In the genomic region with DNA sequence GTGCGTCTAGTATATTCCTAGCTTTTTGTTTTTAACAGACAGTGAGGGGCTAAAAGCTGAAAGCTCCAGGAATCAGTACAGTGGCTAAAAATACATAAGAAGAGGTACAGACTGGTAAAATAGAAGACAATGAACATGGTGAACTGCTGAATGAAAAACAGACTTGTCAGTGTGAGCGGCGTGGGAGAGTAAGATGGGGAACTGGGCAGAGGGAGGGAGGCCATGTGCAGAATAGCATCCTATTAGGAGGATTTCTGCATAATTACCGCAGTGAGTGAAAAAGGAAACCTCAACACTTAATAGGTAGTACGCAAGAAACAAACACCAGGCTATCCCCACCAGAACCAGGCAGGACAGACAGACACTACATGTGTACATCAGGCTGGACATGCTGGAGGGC, we compare ENCODE assay signal across 26 mouse cellular contexts. TPM values are rescaled to one million over a fixed set of nuclear protein-coding genes. Genes with fewer than 3 reads are reported as not detected.
A peak's percentile ranks its signal among the peaks of the same experiment; 100 is the strongest.
DNase-seq lines count a peak whose midpoint lies in the region; ATAC-seq and TF ChIP-seq lines count a peak whose summit lies in the region.
"Had no signal": no experiment of that assay in that cellular context is flagged by ENCODE, and none has a peak within 500 bp of the region (broad histone marks: within the 10 kb centered on the region; RNA-seq: fewer than 3 reads in every experiment).

No protein-coding gene starts in this region.

- ATAC-seq in heart, postnatal 0 days (ENCODE audit: insufficient read depth, low read depth): no peak
- no peak for ATAC-seq in midbrain, embryonic 14.5 days (ENCODE audit: low FRiP score, low TSS enrichment)
- no peak for ATAC-seq in midbrain, postnatal 0 days (ENCODE audit: low FRiP score)
- ATAC-seq: inflammation-experienced regulatory T-cells, adult 6 months had no signal

- peak overlapping the region; percentile 98 for H3K27ac ChIP-seq in cerebellum, adult 2 months (ENCODE audit: insufficient read depth, low read length)
- H3K27ac ChIP-seq in heart, postnatal 0 days (ENCODE audit: low read depth): peak overlapping the region; percentile 69
- 0 out of 2 replicates have a peak overlapping the region, but pooled peaks have one; percentile 43 for H3K27ac ChIP-seq in midbrain, embryonic 14.5 days (replicated peaks; ENCODE audit: low read depth, low read length)
- H3K27ac ChIP-seq in midbrain, postnatal 0 days (ENCODE audit: low read depth, low read length): no peak overlapping the region
- H3K27ac ChIP-seq: embryonic facial prominence, embryonic 12.5 days; stomach, postnatal 0 days had no signal

- peaks cover 22% of the 10 kb centered on the region for H3K36me3 ChIP-seq in heart, postnatal 0 days (replicated peaks; ENCODE audit: control insufficient read depth, insufficient read depth, low read length)
- peaks cover 17% of the 10 kb centered on the region for H3K36me3 ChIP-seq in midbrain, embryonic 14.5 days (ENCODE audit: control insufficient read depth, insufficient read depth, low read length)
- peaks cover 22% of the 10 kb centered on the region for H3K36me3 ChIP-seq in midbrain, postnatal 0 days (ENCODE audit: insufficient read depth, low read length)

- H3K4me1 ChIP-seq in cerebellum, adult 2 months (ENCODE audit: control insufficient read depth, insufficient read depth, low read length): peaks cover 60% of the 10 kb centered on the region
- H3K4me1 ChIP-seq in heart, postnatal 0 days (ENCODE audit: control insufficient read depth, insufficient read depth): peaks cover 44% of the 10 kb centered on the region
- peaks cover 24% of the 10 kb centered on the region for H3K4me1 ChIP-seq in midbrain, embryonic 14.5 days (ENCODE audit: control insufficient read depth, insufficient read depth, low read length)
- peaks cover 16% of the 10 kb centered on the region; the same call in 1 of the 2 replicates for H3K4me1 ChIP-seq in midbrain, postnatal 0 days (ENCODE audit: insufficient read depth, low read length)

- H3K27me3 ChIP-seq in cerebellum, adult 2 months (ENCODE audit: control insufficient read depth, insufficient read depth, low read length): no peaks in the 10 kb centered on the region
- H3K27me3 ChIP-seq in heart, postnatal 0 days (ENCODE audit: control insufficient read depth, insufficient read depth, low read length): no peaks in the 10 kb centered on the region
- no peaks in the 10 kb centered on the region for H3K27me3 ChIP-seq in midbrain, embryonic 14.5 days (ENCODE audit: control insufficient read depth, insufficient read depth, low read length)
- H3K27me3 ChIP-seq in midbrain, postnatal 0 days (ENCODE audit: insufficient read depth, low read length): no peaks in the 10 kb centered on the region
- H3K27me3 ChIP-seq: embryonic facial prominence, embryonic 12.5 days; heart, embryonic 12.5 days had no signal

- no peaks in the 10 kb centered on the region for H3K9me3 ChIP-seq in heart, postnatal 0 days (replicated peaks; ENCODE audit: control insufficient read depth, low read length)
- H3K9me3 ChIP-seq in midbrain, embryonic 14.5 days (ENCODE audit: control insufficient read depth, low read length): no peaks in the 10 kb centered on the region
- no peaks in the 10 kb centered on the region for H3K9me3 ChIP-seq in midbrain, postnatal 0 days (ENCODE audit: low read length)
- H3K9me3 ChIP-seq: embryonic facial prominence, embryonic 12.5 days; heart, embryonic 12.5 days had no signal

- TF ChIP-seq EP300 in heart, postnatal 0 days (IDR thresholded peaks at IDR 0.05; ENCODE audit: low read depth): no peak

- no peak overlapping the region for H3K4me2 ChIP-seq in heart, postnatal 0 days (ENCODE audit: low read depth, low read length)
- no peak overlapping the region for H3K4me2 ChIP-seq in midbrain, embryonic 14.5 days (ENCODE audit: low read length)
- no peak overlapping the region for H3K4me2 ChIP-seq in midbrain, postnatal 0 days (ENCODE audit: low read depth, low read length, poor library complexity, severe bottlenecking)
- H3K4me2 ChIP-seq: embryonic facial prominence, embryonic 12.5 days; heart, embryonic 12.5 days; liver, embryonic 11.5 days had no signal

- H3K9ac ChIP-seq in heart, postnatal 0 days (replicated peaks; ENCODE audit: low read depth, low read length): no peak overlapping the region
- no peak overlapping the region for H3K9ac ChIP-seq in midbrain, embryonic 14.5 days (replicated peaks; ENCODE audit: low read length)
- H3K9ac ChIP-seq in midbrain, postnatal 0 days (replicated peaks; ENCODE audit: low read length, poor library complexity, severe bottlenecking): no peak overlapping the region
- H3K9ac ChIP-seq: embryonic facial prominence, embryonic 12.5 days; heart, embryonic 12.5 days had no signal

- no peak overlapping the region for H3K4me3 ChIP-seq in cerebellum, adult 2 months (replicated peaks; ENCODE audit: insufficient read depth, low read depth, low read length)
- H3K4me3 ChIP-seq in heart, postnatal 0 days (ENCODE audit: low read depth, low read length): no peak overlapping the region
- no peak overlapping the region for H3K4me3 ChIP-seq in midbrain, embryonic 14.5 days (replicated peaks; ENCODE audit: low read depth, low read length)
- no peak overlapping the region for H3K4me3 ChIP-seq in midbrain, postnatal 0 days (ENCODE audit: low read depth, low read length)
- H3K4me3 ChIP-seq: embryonic facial prominence, embryonic 12.5 days; heart, embryonic 12.5 days had no signal

- peak in 1 of 2 experiments; percentile 47 for DNase-seq in cerebellum, adult 2 months
- DNase-seq in cerebellum, adult 18-20 months: no peak
- no peak for DNase-seq in heart, postnatal 0 days (ENCODE audit: low spot score)
- DNase-seq in heart, adult 11 months: no peak
- no peak for DNase-seq in midbrain, embryonic 14.5 days
- no peak for DNase-seq in midbrain, postnatal 0 days (ENCODE audit: low spot score)
- peak; percentile 13 for DNase-seq in naive thymus-derived CD4-positive, alpha-beta T cell, adult 2 months (ENCODE audit: low read depth)
- DNase-seq in lung, postnatal 14 days: no peak
- DNase-seq: adrenal gland, adult 2 months; cerebellum, postnatal 10 days; gastrocnemius, postnatal 25 days; kidney, adult 2 months; kidney, postnatal 14 days; lung, adult 18-20 months; lung, postnatal 4 days; right cerebral cortex, postnatal 25 days had no signal

- no peak for TF ChIP-seq CTCF in cerebellum, adult 2 months (IDR thresholded peaks at IDR 0.05; ENCODE audit: borderline replicate concordance, insufficient read depth, low read depth, low read length)
- TF ChIP-seq CTCF in heart, postnatal 0 days (IDR thresholded peaks at IDR 0.05; ENCODE audit: low read depth): no peak
- TF ChIP-seq CTCF in midbrain, postnatal 0 days (IDR thresholded peaks at IDR 0.05): no peak

- no peak for TF ChIP-seq POLR2A in cerebellum, adult 2 months (IDR thresholded peaks at IDR 0.05; ENCODE audit: borderline replicate concordance, insufficient read depth, low read length)

- WGBS in cerebellum, adult 2 months: 74% methylated on average over 5 of the region's 5 CpGs
- 94% methylated on average over 5 of the region's 5 CpGs for WGBS in heart, postnatal 0 days
- 80% methylated on average over 5 of the region's 5 CpGs for WGBS in midbrain, embryonic 14.5 days
- WGBS in midbrain, postnatal 0 days: 62% methylated on average over 5 of the region's 5 CpGs

RNA-seq across cellular contexts. Expression of gene E030018B13Rik, which starts 23.5 kb away (rescaled TPM):
- polyA plus RNA-seq in cerebellum, adult 2 months (2012; rRNA removed): not detected in 2 replicates
- not detected in 2 replicates for total RNA-seq in heart, postnatal 0 days (2014; rRNA removed; ENCODE audit: low replicate concordance)
- polyA plus RNA-seq in heart, postnatal 0 days (2015; fragmentation: Nextera tagmentation; extraction: Ambion mirVana): 0.11 and 0.15 TPM in 2 replicates
- not detected in 2 replicates for polyA plus RNA-seq in midbrain, embryonic 14.5 days (2014; fragmentation: Nextera tagmentation; extraction: Ambion mirVana)
- not detected in 2 replicates for total RNA-seq in midbrain, postnatal 0 days (2014; rRNA removed)
- polyA plus RNA-seq in midbrain, postnatal 0 days (2015; fragmentation: Nextera tagmentation; extraction: Ambion mirVana): not detected in 2 replicates
- total RNA-seq: adrenal gland, adult 2 months; gastrocnemius, postnatal 25 days; hematopoietic stem cell, adult 5-6 weeks; layer of hippocampus, adult 8-10 months; left cerebral cortex, adult 18-20 months had no signal
- polyA plus RNA-seq: adrenal gland, adult 2 months; embryonic facial prominence, embryonic 12.5 days; heart, embryonic 12.5 days; kidney, adult 2 months; limb, embryonic 11.5 days; liver, embryonic 11.5 days; neural tube, embryonic 11.5 days; stomach, postnatal 0 days had no signal

RNA-seq across cellular contexts. Expression of gene Klf13, which starts 45.5 kb away (rescaled TPM):
- 60.8 and 68.9 TPM in 2 replicates for polyA plus RNA-seq in cerebellum, adult 2 months (2012; rRNA removed)
- 40.7 and 47.4 TPM in 2 replicates for total RNA-seq in heart, postnatal 0 days (2014; rRNA removed; ENCODE audit: low replicate concordance)
- 26.0 and 26.5 TPM in 2 replicates for polyA plus RNA-seq in heart, postnatal 0 days (2015; fragmentation: Nextera tagmentation; extraction: Ambion mirVana)
- 20.5 and 24.9 TPM in 2 replicates for polyA plus RNA-seq in midbrain, embryonic 14.5 days (2014; fragmentation: Nextera tagmentation; extraction: Ambion mirVana)
- 26.6 and 26.7 TPM in 2 replicates for total RNA-seq in midbrain, postnatal 0 days (2014; rRNA removed)
- 19.7 and 21.5 TPM in 2 replicates for polyA plus RNA-seq in midbrain, postnatal 0 days (2015; fragmentation: Nextera tagmentation; extraction: Ambion mirVana)
